In the genomic region with DNA sequence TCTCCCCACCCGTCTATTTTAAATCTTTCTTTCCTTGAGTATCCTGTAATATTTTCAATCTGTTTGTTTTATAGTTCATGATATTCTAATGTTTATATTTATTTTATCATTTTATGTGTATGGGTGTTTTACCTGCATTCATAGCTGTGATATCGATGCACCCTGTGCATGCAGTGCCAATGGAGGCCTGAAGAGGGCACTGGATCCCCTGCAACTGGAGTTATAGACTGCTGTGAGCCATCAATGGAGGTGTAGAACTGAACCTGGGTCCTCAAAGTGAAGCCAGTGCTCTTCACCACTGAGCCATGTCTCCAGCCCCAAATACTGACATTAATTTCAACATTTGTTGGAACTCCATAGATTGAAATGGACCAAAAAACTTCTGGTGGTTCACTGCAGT, we compare ENCODE assay signal across 11 mouse cellular contexts. TPM values are rescaled to one million over a fixed set of nuclear protein-coding genes. Genes with fewer than 3 reads are reported as not detected.
DNase-seq lines count a peak whose midpoint lies in the region; ATAC-seq and TF ChIP-seq lines count a peak whose summit lies in the region.
"Had no signal": no experiment of that assay in that cellular context is flagged by ENCODE, and none has a peak within 500 bp of the region (broad histone marks: within the 10 kb centered on the region; RNA-seq: fewer than 3 reads in every experiment).

No protein-coding gene starts in this region.

- H3K4me2 ChIP-seq in intestine, postnatal 0 days (replicated peaks; ENCODE audit: low read depth) = no peak overlapping the region
- H3K4me2 ChIP-seq in intestine, embryonic 15.5 days (replicated peaks) = no peak overlapping the region
- H3K4me2 ChIP-seq in hindbrain, embryonic 12.5 days (replicated peaks) = no peak overlapping the region

- H3K4me1 ChIP-seq in intestine, postnatal 0 days (replicated peaks; ENCODE audit: control insufficient read depth, insufficient read depth, low read length) = peaks cover 7% of the 10 kb centered on the region; the same call in 1 of the 2 replicates
- H3K4me1 ChIP-seq in intestine, embryonic 15.5 days (replicated peaks) = peaks cover 10% of the 10 kb centered on the region
- H3K4me1 ChIP-seq in hindbrain, embryonic 12.5 days = 0 out of 2 replicates have a peak, but pooled peaks cover 2% of the 10 kb centered on the region

- peak; percentile 49 for DNase-seq in thymus, postnatal 14 days
- no peak for DNase-seq in thymus, adult 18-20 months
- DNase-seq in right cerebral cortex, postnatal 10 days (ENCODE audit: low spot score in 2 of 2) = no peak
- no peak for DNase-seq in adrenal gland, postnatal 10 days
- DNase-seq: gastrocnemius, postnatal 25 days had no signal

- H3K9ac ChIP-seq in intestine, postnatal 0 days (ENCODE audit: low read depth, low read length) = no peak overlapping the region
- H3K9ac ChIP-seq in intestine, embryonic 15.5 days = no peak overlapping the region
- no peak overlapping the region for H3K9ac ChIP-seq in hindbrain, embryonic 12.5 days

- H3K27me3 ChIP-seq in intestine, postnatal 0 days (replicated peaks; ENCODE audit: control insufficient read depth, insufficient read depth, low read length) = no peaks in the 10 kb centered on the region
- H3K27me3 ChIP-seq in intestine, embryonic 15.5 days (replicated peaks) = no peaks in the 10 kb centered on the region
- no peaks in the 10 kb centered on the region for H3K27me3 ChIP-seq in hindbrain, embryonic 12.5 days

- no peak for ATAC-seq in intestine, postnatal 0 days
- ATAC-seq in intestine, embryonic 15.5 days = no peak
- peak; percentile 79 for ATAC-seq in erythroblast, adult 5-6 weeks (replicated peaks; ENCODE audit: low FRiP score, poor library complexity, severe bottlenecking)
- ATAC-seq in hindbrain, embryonic 12.5 days (ENCODE audit: low FRiP score) = no peak

- WGBS in intestine, postnatal 0 days = 94% methylated on average over 2 of the region's 2 CpGs
- WGBS in intestine, embryonic 15.5 days = 92% methylated on average over 2 of the region's 2 CpGs
- 94% methylated on average over 2 of the region's 2 CpGs for WGBS in hindbrain, embryonic 12.5 days

- H3K36me3 ChIP-seq in intestine, postnatal 0 days (ENCODE audit: control insufficient read depth, insufficient read depth) = peaks cover 9% of the 10 kb centered on the region
- peaks cover 11% of the 10 kb centered on the region; the same call in 1 of the 2 replicates for H3K36me3 ChIP-seq in intestine, embryonic 15.5 days
- H3K36me3 ChIP-seq in hindbrain, embryonic 12.5 days = peaks cover 43% of the 10 kb centered on the region

- no peaks in the 10 kb centered on the region for H3K9me3 ChIP-seq in intestine, postnatal 0 days (ENCODE audit: control insufficient read depth)
- H3K9me3 ChIP-seq in intestine, embryonic 15.5 days = no peaks in the 10 kb centered on the region
- H3K9me3 ChIP-seq in hindbrain, embryonic 12.5 days (replicated peaks) = no peaks in the 10 kb centered on the region
- H3K9me3 ChIP-seq: forebrain, embryonic 10.5 days; midbrain, embryonic 10.5 days had no signal

- no peak overlapping the region for H3K4me3 ChIP-seq in intestine, postnatal 0 days (ENCODE audit: low read depth, low read length)
- no peak overlapping the region for H3K4me3 ChIP-seq in intestine, embryonic 15.5 days (replicated peaks)
- no peak overlapping the region for H3K4me3 ChIP-seq in hindbrain, embryonic 12.5 days
- H3K4me3 ChIP-seq: forebrain, embryonic 10.5 days; midbrain, embryonic 10.5 days had no signal

- TF ChIP-seq CTCF in intestine, postnatal 0 days (IDR thresholded peaks at IDR 0.05; ENCODE audit: low read depth) = peak; percentile 64

- no peak overlapping the region for H3K27ac ChIP-seq in intestine, postnatal 0 days (ENCODE audit: low read depth, low read length)
- no peak overlapping the region for H3K27ac ChIP-seq in intestine, embryonic 15.5 days
- H3K27ac ChIP-seq in hindbrain, embryonic 12.5 days = no peak overlapping the region
- H3K27ac ChIP-seq: forebrain, embryonic 10.5 days; midbrain, embryonic 10.5 days had no signal

RNA-seq across cellular contexts. Expression of a gene that starts 17.3 kb away (rescaled TPM):
- 35.6 and 36.0 TPM in 2 replicates for polyA plus RNA-seq in intestine, postnatal 0 days (2015; fragmentation: Nextera tagmentation; extraction: Ambion mirVana)
- 74.6 and 82.4 TPM in 2 replicates for polyA plus RNA-seq in intestine, embryonic 15.5 days (2015; fragmentation: Nextera tagmentation; extraction: Ambion mirVana)
- 4.0 and 8.3 TPM in 2 replicates for total RNA-seq in erythroblast, adult 5-6 weeks (2015; ENCODE audit: low replicate concordance)
- 4.3 and 6.4 TPM in 2 replicates for total RNA-seq in erythroblast, adult 5-6 weeks (2017; ENCODE audit: low replicate concordance)
- total RNA-seq in adrenal gland, postnatal 10 days (2021) = 10 to 100 TPM; 63.3 to 70.0 TPM
- polyA plus RNA-seq in hindbrain, embryonic 12.5 days (2016; fragmentation: Nextera tagmentation; extraction: Ambion mirVana) = 100 and 108 TPM in 2 replicates

RNA-seq across cellular contexts. Expression of a gene that starts 48.1 kb away (rescaled TPM):
- polyA plus RNA-seq in intestine, postnatal 0 days (2015; fragmentation: Nextera tagmentation; extraction: Ambion mirVana) = 57.4 and 66.2 TPM in 2 replicates
- 64.3 and 74.9 TPM in 2 replicates for polyA plus RNA-seq in intestine, embryonic 15.5 days (2015; fragmentation: Nextera tagmentation; extraction: Ambion mirVana)
- 24.0 and 35.5 TPM in 2 replicates for total RNA-seq in erythroblast, adult 5-6 weeks (2015; ENCODE audit: low replicate concordance)
- 83.8 and 90.1 TPM in 2 replicates for total RNA-seq in erythroblast, adult 5-6 weeks (2017; ENCODE audit: low replicate concordance)
- total RNA-seq in adrenal gland, postnatal 10 days (2021) = 10 to 100 TPM; 32.4 to 37.4 TPM
- 49.3 and 50.9 TPM in 2 replicates for polyA plus RNA-seq in hindbrain, embryonic 12.5 days (2016; fragmentation: Nextera tagmentation; extraction: Ambion mirVana)
